Mouse (Mus musculus): ENCODE measurements around the gene Gm10283.

GRCm38 (mm10) chr8:60492471-60492870 is 10.5 kb downstream of the Gm10283 start:
- no peak for TF ChIP-seq CTCF (IDR thresholded peaks at IDR 0.05; ENCODE audit: borderline replicate concordance, control insufficient read depth, extremely low read depth, insufficient read depth, low read length, poor library complexity)
- no peak for TF ChIP-seq POLR2A (IDR thresholded peaks at IDR 0.05; ENCODE audit: control insufficient read depth, extremely low read depth, insufficient read depth, low read length, poor library complexity)
